Mouse (Mus musculus) heart, postnatal 25 days (tissue): ENCODE data around the gene Neurl2. TPM values are rescaled to one million over a fixed set of nuclear protein-coding genes. Genes with fewer than 3 reads are reported as not detected.
"Not testable (repeated sequence)": the region's sequence is repeated elsewhere in the genome, so short reads cannot be mapped to it uniquely, and the experiment has no call there.

Experiments used
- DNase-seq: peaks from one replicate; pipeline ENCODE4 v3.0.0; 2022; ENCODE audit warnings: low spot score
- intact Hi-C: fragments of 180-260 bp; cut with DNase I; formaldehyde crosslinking; loops from one replicate; pipeline ENCODE4 v1.15.1; 2025
- total RNA-seq, 2 experiments: library from RNA; stranded (reverse); gene quantifications; 2 replicates each; pipeline ENCODE4 v1.2.3; 2021

The Neurl2 gene
- total RNA-seq, 2 experiments from 2014 or later, result 39.9 to 44.6 TPM

GRCm38 (mm10) chr2:164823969-164824368 is 9.3 kb downstream of the Neurl2 start:
- intact Hi-C loops, result no loop called here
- DNase-seq, result no peak

DNA sequence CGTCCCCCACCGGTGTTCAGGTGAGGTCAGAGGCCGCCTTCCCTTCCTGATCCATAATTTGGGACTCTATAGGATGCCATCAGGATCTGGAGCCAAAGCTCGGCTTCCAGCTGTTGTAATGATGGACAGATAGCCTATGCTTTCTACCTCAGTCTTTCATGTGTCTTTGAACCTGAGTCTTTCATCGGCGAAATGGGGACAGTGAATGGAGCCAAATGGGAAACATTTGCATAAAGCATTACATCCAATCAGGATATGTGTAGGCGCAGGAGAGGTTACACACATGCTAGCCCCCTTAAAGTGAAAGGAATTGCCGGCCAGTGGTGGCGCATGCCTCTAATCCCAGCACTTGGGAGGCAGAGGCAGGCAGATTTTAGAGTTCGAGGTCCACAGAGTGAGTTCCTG is 10.1 kb downstream of the Neurl2 start:
- intact Hi-C loops, result no loop called here

GRCm38 (mm10) chr2:164822636-164823165 is 10.6 kb downstream of the Neurl2 start, which contains the start of gene Zswim1:
Gene Zswim1, plus strand, starts transcription at chr2:164822686.
- intact Hi-C loops, result no loop called here
- peak; percentile 99 for DNase-seq

More for the DNA sequence above, 10.1 kb downstream of the Neurl2 start:
- no peak for DNase-seq

DNA sequence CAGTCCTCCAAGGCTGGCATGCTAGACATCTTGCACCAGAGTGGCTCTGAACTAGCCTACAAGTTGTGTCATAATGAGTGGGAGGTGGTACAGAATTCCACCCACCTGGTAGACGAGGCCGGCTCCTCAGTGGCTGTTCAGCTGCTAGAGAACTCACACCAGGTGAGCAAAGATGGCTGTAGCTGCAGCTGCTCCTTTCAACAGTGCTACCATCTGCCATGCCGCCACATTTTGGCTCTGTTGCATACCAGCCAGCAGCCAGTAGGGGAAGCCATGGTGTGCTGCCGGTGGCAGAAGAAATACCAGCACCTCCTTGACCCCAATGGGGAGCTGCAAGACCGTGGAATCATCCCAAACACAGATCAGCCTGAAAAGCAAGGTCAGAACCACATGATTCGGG is 12.2 kb downstream of the Neurl2 start:
- intact Hi-C loops, result no loop called here
- DNase-seq, result no peak

DNA sequence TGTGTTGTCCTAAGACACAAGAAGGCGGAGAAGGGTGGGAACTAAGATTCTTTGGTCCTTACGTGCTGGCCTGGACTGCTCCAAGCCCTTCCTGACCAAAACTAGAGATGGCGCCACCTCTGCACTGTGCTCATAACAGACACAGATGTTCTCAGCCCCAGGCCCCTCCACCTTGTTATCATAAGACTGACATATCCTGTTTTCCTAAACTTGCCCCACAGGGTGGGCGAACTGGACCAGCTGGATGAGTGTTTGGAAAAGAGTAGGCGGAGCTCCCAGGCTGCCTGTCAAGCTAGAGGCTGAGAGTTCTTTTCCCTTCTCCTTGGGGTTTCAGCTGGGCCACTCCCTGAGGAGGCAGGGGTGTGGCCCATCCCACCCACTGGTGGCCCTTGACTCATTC is 15.6 kb downstream of the Neurl2 start:
- no peak for DNase-seq
- intact Hi-C loops, result no loop called here

- no peak for DNase-seq
Measured at GRCm38 (mm10) chr2:164817206-164817605, 16.1 kb downstream of the Neurl2 start.

GRCm38 (mm10) chr2:164815821-164816220 is 17.4 kb downstream of the Neurl2 start:
- intact Hi-C loops, result no loop called here

More at GRCm38 (mm10) chr2:164817206-164817605, 16.1 kb downstream of the Neurl2 start:
- intact Hi-C loops, result no loop called here

GRCm38 (mm10) chr2:164815348-164815747 is 17.9 kb downstream of the Neurl2 start:
- no peak for DNase-seq
- intact Hi-C loops, result no loop called here

More at GRCm38 (mm10) chr2:164815821-164816220, 17.4 kb downstream of the Neurl2 start:
- DNase-seq, result no peak

GRCm38 (mm10) chr2:164813557-164813956 is 19.7 kb downstream of the Neurl2 start:
- DNase-seq, result no peak
- intact Hi-C loops, result no loop called here

DNA sequence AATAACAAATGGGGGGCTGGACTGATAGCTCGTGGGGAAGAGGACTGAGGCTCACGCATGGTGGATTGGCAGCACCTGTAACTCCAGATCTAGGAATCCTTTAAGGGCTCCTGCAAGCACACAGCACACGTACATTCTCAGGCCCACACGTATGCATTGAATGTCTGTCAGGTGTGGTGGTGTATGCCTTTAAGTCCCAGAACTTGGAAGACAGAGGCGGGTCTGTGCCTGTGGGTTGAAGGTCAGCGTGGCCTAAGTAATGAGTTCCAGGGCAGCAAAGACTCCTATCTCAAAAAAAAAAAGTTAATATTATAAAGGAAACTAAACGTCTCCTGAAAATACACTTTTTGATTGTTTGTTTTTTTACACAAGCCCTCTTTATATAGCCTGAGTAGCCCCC is 26.6 kb downstream of the Neurl2 start:
- intact Hi-C loops, result no loop called here
- no peak for DNase-seq

DNA sequence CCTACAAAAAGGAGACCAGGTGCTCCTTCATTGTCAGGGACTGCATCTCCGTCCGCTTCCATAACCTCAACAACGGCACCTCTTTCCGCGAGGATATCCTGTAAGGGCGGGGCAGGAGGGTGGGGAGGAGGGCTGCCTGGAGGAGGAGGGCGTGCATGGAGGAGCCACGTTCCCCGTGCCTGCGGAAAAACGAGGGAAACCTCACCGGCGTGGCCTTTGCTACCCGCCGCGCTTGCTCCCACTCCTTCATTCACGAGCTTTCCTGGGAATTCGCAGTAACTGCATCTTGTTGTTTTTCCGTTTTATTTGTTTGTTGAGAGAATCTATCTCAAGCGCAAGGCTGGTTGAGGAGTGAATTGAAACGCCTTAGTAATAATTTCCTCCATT is 27.9 kb downstream of the Neurl2 start:
- intact Hi-C loops, result no loop called here
- DNase-seq, result no peak

- peak; percentile 96 for DNase-seq
- intact Hi-C loops, result loop anchor here (5.0 kb wide), 1 partner anchor 212 kb away; the partner anchor contains the start of gene Eppin
Measured at GRCm38 (mm10) chr2:164804533-164805331, 28.5 kb downstream of the Neurl2 start, which contains the start of the genes Acot8 and Zswim3. Gene Acot8, minus strand, starts transcription at chr2:164804882. Gene Zswim3, plus strand, starts transcription at chr2:164805098.

DNA sequence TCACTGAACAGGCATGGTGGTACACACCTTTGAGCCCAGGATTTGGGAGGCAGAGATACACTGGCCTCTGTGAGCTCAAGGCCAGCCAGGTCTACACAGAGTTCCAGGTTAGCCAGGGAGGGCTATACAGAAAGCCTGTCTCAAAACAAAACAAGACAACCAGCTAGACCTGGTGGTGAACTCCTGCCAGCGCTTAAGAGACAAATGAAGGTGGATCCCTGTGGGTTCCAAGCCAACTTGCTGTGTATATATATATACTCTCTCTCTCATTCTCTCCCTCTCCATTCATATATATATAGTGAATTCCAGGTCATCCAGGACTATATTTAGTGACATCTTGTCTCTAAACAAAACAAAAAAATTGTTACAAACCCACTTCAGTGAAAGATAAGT is 29.3 kb downstream of the Neurl2 start:
- no peak for DNase-seq
- intact Hi-C loops, result loop anchor here (5.0 kb wide), 1 partner anchor 212 kb away; the partner anchor contains the start of gene Eppin

- intact Hi-C loops, result loop anchor here (5.0 kb wide), 1 partner anchor 211 kb away; the partner anchor contains the start of gene Eppin
- no peak for DNase-seq
Measured at GRCm38 (mm10) chr2:164803201-164803920, 29.9 kb downstream of the Neurl2 start.

DNA sequence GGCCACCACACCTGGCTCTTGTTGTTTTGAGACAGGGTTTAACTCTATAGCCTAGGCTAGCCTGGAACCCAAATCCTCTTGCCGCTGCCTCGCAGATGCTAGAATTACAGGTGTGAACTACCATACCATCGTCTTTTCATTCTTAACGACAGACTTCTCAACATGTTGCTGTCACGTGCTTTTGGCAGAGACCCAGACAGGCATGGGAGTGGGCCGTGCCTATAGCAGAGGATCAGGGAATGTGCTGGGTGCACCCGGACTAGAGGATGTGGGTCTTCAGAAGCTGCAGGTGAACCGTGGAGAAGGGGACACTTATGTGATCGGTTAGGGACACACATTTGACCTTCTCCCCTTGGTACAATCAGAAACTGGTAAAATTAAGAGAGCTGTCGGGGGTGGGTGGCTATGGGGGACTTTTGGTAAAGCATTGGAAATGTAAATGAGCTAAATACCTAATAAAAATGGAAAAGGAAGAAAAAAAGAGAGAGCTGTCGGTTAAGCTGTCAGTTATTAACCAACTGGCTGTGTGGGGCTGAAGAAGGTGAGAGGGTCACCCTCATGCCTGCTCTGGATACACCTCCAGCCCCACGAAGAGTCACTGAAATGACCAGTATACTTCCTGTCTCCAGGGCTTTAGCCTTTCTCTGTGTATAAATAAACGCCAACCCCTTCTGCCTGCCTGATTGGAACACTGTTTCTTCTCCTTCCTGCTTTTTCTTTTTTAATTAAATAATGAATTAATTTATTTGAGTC is 32.8 kb downstream of the Neurl2 start:
- no peak for DNase-seq
- intact Hi-C loops, result loop anchor here (5.0 kb wide), 1 partner anchor 208 kb away; the partner anchor contains the start of gene Eppin

GRCm38 (mm10) chr2:164798554-164798953 is 34.7 kb downstream of the Neurl2 start:
- intact Hi-C loops, result not testable (repeated sequence)

GRCm38 (mm10) chr2:164795868-164796267 is 37.4 kb downstream of the Neurl2 start:
- no peak for DNase-seq
- intact Hi-C loops, result no loop called here

More at GRCm38 (mm10) chr2:164798554-164798953, 34.7 kb downstream of the Neurl2 start:
- not testable (repeated sequence) for DNase-seq

- intact Hi-C loops, result loop anchor here (5.0 kb wide), 1 partner anchor 117 kb away; no protein-coding TSS in a partner anchor
- peak; percentile 47 for DNase-seq
Measured at GRCm38 (mm10) chr2:164794293-164794692, 39.0 kb downstream of the Neurl2 start.

- DNase-seq, result no peak
- intact Hi-C loops, result loop anchor here (5.0 kb wide), 1 partner anchor 116 kb away; no protein-coding TSS in a partner anchor
Measured at GRCm38 (mm10) chr2:164793772-164794171, 39.5 kb downstream of the Neurl2 start.
